Mouse (Mus musculus) erythroblast, embryonic 14.5 days (primary cell): ENCODE results near the gene Olfr477.

Source experiments
- GATA1 ChIP-seq: IDR thresholded peaks from 2 replicates; pipeline ENCODE4 v1.6.1; 2012; ENCODE audit warnings: low read length, inconsistent platforms, mixed read lengths
- TAL1 ChIP-seq: IDR thresholded peaks from 3 replicates; pipeline ENCODE4 v1.6.1; 2012; ENCODE audit warnings: low read length, inconsistent platforms, mixed read lengths

GRCm38 (mm10) chr7:108033889-108034288 is 47.4 kb downstream of the Olfr477 start, which contains the start of gene Olfr478:
- TF ChIP-seq TAL1: no peak
- TF ChIP-seq GATA1: no peak
